Mouse (Mus musculus): ENCODE data around the gene Lhfpl3.

GRCm38 (mm10) chr5:22917197-22917596, 171.3 kb downstream of the Lhfpl3 start:
- TF ChIP-seq EP300 (IDR thresholded peaks at IDR 0.05; ENCODE audit: low read depth) (no peak), CTCF (IDR thresholded peaks at IDR 0.05; ENCODE audit: low read depth) (no peak)
